Mouse (Mus musculus): ENCODE measurements around the gene Tunar. TPM values are rescaled to one million over a fixed set of nuclear protein-coding genes. Genes with fewer than 3 reads are reported as not detected.

The Tunar gene
- not detected for polyA plus RNA-seq (2017; shearing (Covaris generic))

DNA sequence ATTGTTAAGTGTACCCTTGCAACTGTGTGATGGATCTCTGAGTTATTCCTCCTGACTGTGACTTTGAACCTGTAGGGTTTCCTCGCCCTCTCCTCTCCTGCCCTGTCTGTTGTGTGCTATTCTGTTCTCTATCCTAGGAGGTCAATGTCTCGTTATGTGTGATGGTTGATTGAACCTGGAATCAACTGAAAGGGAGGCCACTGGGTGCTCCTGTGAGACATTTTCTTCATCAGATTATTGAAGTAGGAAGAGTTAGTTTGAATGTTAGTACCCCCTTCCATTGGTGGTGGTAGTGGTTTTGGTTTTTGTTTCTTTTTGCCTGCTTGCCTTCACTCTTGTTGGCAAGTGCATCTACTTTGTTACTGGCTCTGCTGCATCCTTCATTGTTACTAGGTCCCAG, at the start of gene Tunar:
Gene Tunar (plus strand): TSS at position 301 of the 400 bp plus-strand sequence.

Other genes with a start within 250 kb of the Tunar start
- gene Tcl1b2, start 187.9 kb upstream of the Tunar start, polyA plus RNA-seq (2017; shearing (Covaris generic)) = not detected
- gene Tcl1b1, start 174.2 kb upstream of the Tunar start, polyA plus RNA-seq (2017; shearing (Covaris generic)) = not detected
- not detected for gene Tcl1b5, start 157.5 kb upstream of the Tunar start, polyA plus RNA-seq (2017; shearing (Covaris generic))
- gene Tcl1b3, start 142.8 kb upstream of the Tunar start, polyA plus RNA-seq (2017; shearing (Covaris generic)) = not detected
- gene Tcl1b4, start 131.9 kb upstream of the Tunar start, polyA plus RNA-seq (2017; shearing (Covaris generic)) = not detected
- gene Tcl1, start 111.1 kb upstream of the Tunar start, polyA plus RNA-seq (2017; shearing (Covaris generic)) = not detected
- 0.83 TPM for gene D430019H16Rik, start 120.0 kb downstream of the Tunar start, polyA plus RNA-seq (2017; shearing (Covaris generic))
- not detected for gene Bdkrb2, start 229.4 kb downstream of the Tunar start, polyA plus RNA-seq (2017; shearing (Covaris generic))